Mouse (Mus musculus): ENCODE data around the gene Thsd7b. TPM values are rescaled to one million over a fixed set of nuclear protein-coding genes. Genes with fewer than 3 reads are reported as not detected.
A peak's percentile ranks its signal among the peaks of the same experiment; 100 is the strongest.
"Not testable (repeated sequence)": the region's sequence is repeated elsewhere in the genome, so short reads cannot be mapped to it uniquely, and the experiment has no call there.

Thsd7b gene
- total RNA-seq, 2 experiments from 2014 or later, result 17.4 to 17.5 TPM

GRCm38 (mm10) chr1:130112580-130113314 is 839.6 kb downstream of the Thsd7b start:
- DNase-seq, result no peak

GRCm38 (mm10) chr1:130113549-130113948 is 840.4 kb downstream of the Thsd7b start:
- DNase-seq, result no peak

- DNase-seq, result peak; percentile 11 to 25
Measured at GRCm38 (mm10) chr1:130130901-130131300, 857.8 kb downstream of the Thsd7b start.

GRCm38 (mm10) chr1:130166187-130166586 is 893.1 kb downstream of the Thsd7b start:
- no peak for DNase-seq

GRCm38 (mm10) chr1:130167260-130167659 is 894.2 kb downstream of the Thsd7b start:
- no peak for DNase-seq

- DNase-seq, result no peak
Measured at GRCm38 (mm10) chr1:130169875-130170274, 896.8 kb downstream of the Thsd7b start.

GRCm38 (mm10) chr1:130170290-130170689 is 897.2 kb downstream of the Thsd7b start:
- no peak for DNase-seq

GRCm38 (mm10) chr1:130186836-130187235 is 913.7 kb downstream of the Thsd7b start:
- DNase-seq, result not testable (repeated sequence)

GRCm38 (mm10) chr1:130192190-130193028 is 919.3 kb downstream of the Thsd7b start:
- DNase-seq, result peak; percentile 7 to 49

- DNase-seq, result no peak
Measured at GRCm38 (mm10) chr1:130217404-130217803, 944.3 kb downstream of the Thsd7b start.

GRCm38 (mm10) chr1:130222904-130223303 is 949.8 kb downstream of the Thsd7b start:
- no peak for DNase-seq

GRCm38 (mm10) chr1:130245563-130245962 is 972.5 kb downstream of the Thsd7b start:
- no peak for DNase-seq

- DNase-seq, result not testable (repeated sequence)
Measured at GRCm38 (mm10) chr1:130246264-130246663, 973.2 kb downstream of the Thsd7b start.

GRCm38 (mm10) chr1:130246930-130247329 is 973.8 kb downstream of the Thsd7b start:
- DNase-seq, result not testable (repeated sequence)

GRCm38 (mm10) chr1:130262046-130262445 is 988.9 kb downstream of the Thsd7b start:
- DNase-seq, result no peak
